Mouse (Mus musculus) cerebellum, adult 2 months (tissue): ENCODE results near the gene 2310034C09Rik. TPM values are rescaled to one million over a fixed set of nuclear protein-coding genes. Genes with fewer than 3 reads are reported as not detected.
"Not testable (repeated sequence)": the region's sequence is repeated elsewhere in the genome, so short reads cannot be mapped to it uniquely, and the experiment has no call there.

Source experiments
- DNase-seq, 2 experiments: peaks; one replicate each; pipeline ENCODE4 v3.0.0; 2021
- H3K27ac ChIP-seq: fragments of 200-500 bp; 2 replicates; pipeline ENCODE4 v1.5.1; 2012; ENCODE audit warnings: low read length, control low read depth, inconsistent platforms; ENCODE audit not compliant: insufficient read depth
- H3K27me3 ChIP-seq: fragments of 200-500 bp; 2 replicates; pipeline ENCODE4 v1.6.1; 2012; ENCODE audit warnings: inconsistent platforms, mild to moderate bottlenecking, low read length, moderate library complexity; ENCODE audit not compliant: control insufficient read depth, insufficient read depth
- H3K4me1 ChIP-seq: fragments of 200-500 bp; 2 replicates; pipeline ENCODE4 v1.6.1; 2011; ENCODE audit warnings: low read length; ENCODE audit not compliant: control insufficient read depth, insufficient read depth
- H3K4me3 ChIP-seq: fragments of 200-500 bp; replicated peaks from 2 replicates; pipeline ENCODE3; 2011; ENCODE audit warnings: mild to moderate bottlenecking, low read depth, low read length, control low read depth; ENCODE audit not compliant: insufficient read depth
- CTCF ChIP-seq: fragments of 200-500 bp; IDR thresholded peaks from 2 replicates; pipeline ENCODE4 v1.5.1; 2011; ENCODE audit warnings: low read depth, mild to moderate bottlenecking, control low read depth, low read length, moderate library complexity, borderline replicate concordance; ENCODE audit not compliant: insufficient read depth
- POLR2A ChIP-seq: fragments of 200-500 bp; IDR thresholded peaks from 2 replicates; pipeline ENCODE4 v1.6.1; 2011; ENCODE audit warnings: low read length, control low read depth, borderline replicate concordance; ENCODE audit not compliant: insufficient read depth
- WGBS: fragments of 180-500 bp; shearing (Covaris S2); methylation state at CpG from one replicate; pipeline ENCODE4 v1.1.7; 2018; 5-methylcytosine and 5-hydroxymethylcytosine counted together
- polyA plus RNA-seq: library from polyadenylated mRNA; depleted of rRNA; stranded (reverse); fragments of >200 nt; gene quantifications from 2 replicates; pipeline ENCODE4 v1.2.3, GENCODE M21; 2012; rRNA removed

Gene 2310034C09Rik
- polyA plus RNA-seq, result not detected in 2 replicates

- H3K4me3 ChIP-seq, H3K27me3 ChIP-seq, H3K27ac ChIP-seq, H3K4me1 ChIP-seq, DNase-seq: not testable (repeated sequence)
- WGBS, result 81% methylated on average over 3 of the region's 3 CpGs
Observed at GRCm38 (mm10) chr16:88758547-88758946, at the start of gene 2310034C09Rik. TSS of gene 2310034C09Rik (plus strand) at chr16:88758847.

- Histone ChIP-seq H3K4me3 (no peak overlapping the region), H3K4me1 (no peaks in the 10 kb centered on the region; the same call in 1 of the 2 replicates), H3K27ac (no peak overlapping the region), H3K27me3 (no peaks in the 10 kb centered on the region)
- no peak for DNase-seq
- TF ChIP-seq POLR2A (no peak), CTCF (no peak)
- 75% methylated on average over 4 of the region's 4 CpGs for WGBS
Observed at GRCm38 (mm10) chr16:88710757-88711156, 47.9 kb upstream of the 2310034C09Rik start.

GRCm38 (mm10) chr16:88711245-88711644 is 47.4 kb upstream of the 2310034C09Rik start:
- H3K4me3 ChIP-seq, result no peak overlapping the region
- DNase-seq, result no peak
- TF ChIP-seq CTCF, result peak; percentile 3; the same call in 1 of the 2 replicates
- TF ChIP-seq POLR2A, result no peak
- no peak overlapping the region for H3K27ac ChIP-seq
- no peaks in the 10 kb centered on the region for H3K27me3 ChIP-seq
- no peaks in the 10 kb centered on the region; the same call in 1 of the 2 replicates for H3K4me1 ChIP-seq
- WGBS, result 85% methylated on average over 6 of the region's 6 CpGs

- Histone ChIP-seq H3K27ac (no peak overlapping the region), H3K4me3 (no peak overlapping the region), H3K27me3 (no peaks in the 10 kb centered on the region), H3K4me1 (no peaks in the 10 kb centered on the region)
- TF ChIP-seq CTCF (no peak), POLR2A (no peak)
- DNase-seq, result no peak
Observed at GRCm38 (mm10) chr16:88716549-88716948, 42.1 kb upstream of the 2310034C09Rik start.

- Histone ChIP-seq H3K4me3 (no peak overlapping the region), H3K27me3 (no peaks in the 10 kb centered on the region), H3K4me1 (no peaks in the 10 kb centered on the region), H3K27ac (no peak overlapping the region)
- DNase-seq, result no peak
- no peak for TF ChIP-seq CTCF
- TF ChIP-seq POLR2A, result no peak
- WGBS, result 16% methylated on average over 1 of the region's 1 CpGs
Observed at GRCm38 (mm10) chr16:88720031-88720430, 38.6 kb upstream of the 2310034C09Rik start.

- H3K27me3 ChIP-seq, result no peaks in the 10 kb centered on the region
- WGBS, result 14% methylated on average over 4 of the region's 4 CpGs
- no peak within 1 kb of the TSS for H3K4me3 ChIP-seq
- DNase-seq, result peak; percentile 12 to 25
- H3K4me1 ChIP-seq, result no peaks in the 10 kb centered on the region; the same call in 1 of the 2 replicates
- no peak for TF ChIP-seq CTCF
- no peak for TF ChIP-seq POLR2A
- no peak within 1 kb of the TSS for H3K27ac ChIP-seq
Observed at GRCm38 (mm10) chr16:88728812-88729275, 29.8 kb upstream of the 2310034C09Rik start, which contains the start of gene Krtap13-1. TSS of gene Krtap13-1 (plus strand) at chr16:88728862.

- Histone ChIP-seq H3K4me3 (no peak overlapping the region), H3K27ac (no peak overlapping the region), H3K4me1 (no peaks in the 10 kb centered on the region), H3K27me3 (no peaks in the 10 kb centered on the region)
- no peak for TF ChIP-seq CTCF
- no peak for TF ChIP-seq POLR2A
- WGBS, result 18% methylated on average over 2 of the region's 2 CpGs
- no peak for DNase-seq
Observed at GRCm38 (mm10) chr16:88735391-88735790, 23.3 kb upstream of the 2310034C09Rik start.

GRCm38 (mm10) chr16:88744750-88745340 is 13.8 kb upstream of the 2310034C09Rik start:
- no peak for DNase-seq
- Histone ChIP-seq H3K27me3 (no peaks in the 10 kb centered on the region), H3K27ac (no peak overlapping the region), H3K4me1 (no peaks in the 10 kb centered on the region), H3K4me3 (no peak overlapping the region)
- no peak for TF ChIP-seq POLR2A
- TF ChIP-seq CTCF, result no peak
- 80% methylated on average over 4 of the region's 4 CpGs for WGBS
